Mouse (Mus musculus) heart, embryonic 10.5 days (tissue): ENCODE data around the gene Gm28047. TPM values are rescaled to one million over a fixed set of nuclear protein-coding genes. Genes with fewer than 3 reads are reported as not detected.
A peak's percentile ranks its signal among the peaks of the same experiment; 100 is the strongest.

Experiments
- DNase-seq: peaks from one replicate; pipeline ENCODE4 v3.0.0-alpha.2; 2017; ENCODE audit warnings: low spot score
- H3K27ac ChIP-seq: fragments of 300-500 bp; sonication (generic); 2 replicates; pipeline ENCODE4 v1.5.1; 2016; ENCODE audit warnings: mild to moderate bottlenecking
- H3K27me3 ChIP-seq: fragments of 300-500 bp; sonication (generic); 2 replicates; pipeline ENCODE4 v1.6.1; 2016; ENCODE audit warnings: mild to moderate bottlenecking; ENCODE audit not compliant: poor library complexity, insufficient read depth, severe bottlenecking
- H3K36me3 ChIP-seq: fragments of 300-500 bp; sonication (generic); 2 replicates; pipeline ENCODE4 v1.6.1; 2016; ENCODE audit warnings: mild to moderate bottlenecking, moderate library complexity
- H3K4me1 ChIP-seq: fragments of 300-500 bp; sonication (generic); 2 replicates; pipeline ENCODE4 v1.6.1; 2016; ENCODE audit warnings: mild to moderate bottlenecking
- H3K4me3 ChIP-seq: fragments of 300-500 bp; sonication (generic); 2 replicates; pipeline ENCODE4 v1.5.1; 2016; ENCODE audit warnings: mild to moderate bottlenecking, moderate library complexity
- H3K9me3 ChIP-seq: fragments of 300-500 bp; sonication (generic); 2 replicates; pipeline ENCODE4 v1.6.1; 2016; ENCODE audit warnings: mild to moderate bottlenecking, moderate library complexity
- WGBS: fragments of 180-500 bp; shearing (Covaris S2); methylation state at CpG from one replicate; pipeline ENCODE4 v1.1.7; 2016; 5-methylcytosine and 5-hydroxymethylcytosine counted together
- polyA plus RNA-seq: library from polyadenylated mRNA; unstranded; fragments of >200 nt; fragmentation: Nextera tagmentation; extraction: Ambion mirVana; gene quantifications from 2 replicates; pipeline ENCODE4 v1.2.1, GENCODE M21; 2016

Gm28047 gene
- polyA plus RNA-seq, 1 experiment from 2014 or later, result not detected

- Histone ChIP-seq H3K9me3 (no peaks in the 10 kb centered on the region), H3K4me1 (peaks cover 48% of the 10 kb centered on the region), H3K27me3 (no peaks in the 10 kb centered on the region), H3K36me3 (peaks cover 16% of the 10 kb centered on the region), H3K4me3 (peak within 1 kb of the TSS; percentile 81), H3K27ac (peak within 1 kb of the TSS; percentile 98)
- DNase-seq, result peak; percentile 91
- WGBS, result under 1% methylated on average over 41 of the region's 43 CpGs
Observed at GRCm38 (mm10) chr15:102516728-102517404, 108.0 kb downstream of the Gm28047 start, which contains the start of gene Map3k12. Gene Map3k12, minus strand, starts transcription at chr15:102517064.

DNA sequence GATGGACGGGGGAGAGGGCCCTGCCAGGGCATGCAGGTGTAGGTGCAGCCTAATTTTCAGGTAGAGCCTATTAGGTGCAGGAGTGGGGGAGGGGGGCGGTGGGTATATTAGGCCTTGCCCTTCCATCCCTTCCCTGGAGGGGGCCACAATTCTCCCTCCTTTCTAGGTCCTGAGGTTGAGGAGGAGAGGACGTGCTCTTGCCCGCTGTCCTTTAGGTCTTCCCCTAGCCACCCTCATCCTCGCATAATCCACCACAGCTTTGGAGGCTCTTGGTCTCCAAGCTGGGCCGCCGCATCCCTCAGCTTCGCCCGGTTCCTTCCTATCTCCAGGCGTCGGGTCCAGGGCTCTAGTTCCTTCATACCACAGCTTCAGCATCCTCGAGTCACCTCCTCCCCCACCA is 108.6 kb downstream of the Gm28047 start:
- peak; percentile 77 for DNase-seq
- Histone ChIP-seq H3K9me3 (no peaks in the 10 kb centered on the region), H3K36me3 (peaks cover 11% of the 10 kb centered on the region), H3K4me3 (peak overlapping the region; percentile 81), H3K27ac (peak overlapping the region; percentile 88), H3K27me3 (no peaks in the 10 kb centered on the region), H3K4me1 (peaks cover 54% of the 10 kb centered on the region)
- under 1% methylated on average over 12 of the region's 12 CpGs for WGBS

GRCm38 (mm10) chr15:102515791-102516190 is 109.1 kb downstream of the Gm28047 start:
- H3K27me3 ChIP-seq, result no peaks in the 10 kb centered on the region
- peaks cover 58% of the 10 kb centered on the region for H3K4me1 ChIP-seq
- H3K36me3 ChIP-seq, result peaks cover 6% of the 10 kb centered on the region; the same call in 1 of the 2 replicates
- H3K27ac ChIP-seq, result peak overlapping the region; percentile 88
- WGBS, result 51% methylated on average over 4 of the region's 4 CpGs
- DNase-seq, result peak; percentile 56
- H3K9me3 ChIP-seq, result no peaks in the 10 kb centered on the region
- H3K4me3 ChIP-seq, result peak overlapping the region; percentile 81

GRCm38 (mm10) chr15:102515261-102515660 is 109.6 kb downstream of the Gm28047 start:
- 0 out of 2 replicates have a peak overlapping the region, but pooled peaks have one; percentile 88 for H3K27ac ChIP-seq
- 0 out of 2 replicates have a peak overlapping the region, but pooled peaks have one; percentile 81 for H3K4me3 ChIP-seq

DNA sequence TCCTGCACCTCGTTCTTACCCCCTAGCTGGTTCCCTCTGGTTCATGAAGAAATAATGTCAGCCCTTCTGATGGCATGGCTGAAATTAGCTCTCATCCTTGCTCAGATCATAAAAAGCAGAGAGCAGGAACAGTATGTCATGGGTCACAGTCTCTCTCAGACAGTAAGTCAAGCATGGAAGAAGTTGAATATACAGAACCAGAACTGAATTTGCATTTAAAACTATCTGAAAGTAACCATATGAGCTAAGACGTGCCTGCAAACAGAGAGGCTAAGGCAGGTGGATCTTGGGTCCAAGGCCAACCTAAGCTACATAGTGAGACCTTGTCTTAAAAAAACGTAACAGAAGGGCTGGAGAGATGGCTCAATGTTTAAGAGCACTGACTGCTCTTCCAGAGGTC is 111.9 kb downstream of the Gm28047 start:
- H3K27ac ChIP-seq, result no peak overlapping the region
- peak; percentile 17 for DNase-seq
- no peaks in the 10 kb centered on the region for H3K36me3 ChIP-seq

More at GRCm38 (mm10) chr15:102515261-102515660, 109.6 kb downstream of the Gm28047 start:
- no peaks in the 10 kb centered on the region for H3K27me3 ChIP-seq
- DNase-seq, result peak; percentile 9
- H3K9me3 ChIP-seq, result no peaks in the 10 kb centered on the region
- WGBS, result 75% methylated on average over 2 of the region's 2 CpGs
- H3K36me3 ChIP-seq, result 0 out of 2 replicates have a peak, but pooled peaks cover under 1% of the 10 kb centered on the region
- peaks cover 54% of the 10 kb centered on the region for H3K4me1 ChIP-seq

DNA sequence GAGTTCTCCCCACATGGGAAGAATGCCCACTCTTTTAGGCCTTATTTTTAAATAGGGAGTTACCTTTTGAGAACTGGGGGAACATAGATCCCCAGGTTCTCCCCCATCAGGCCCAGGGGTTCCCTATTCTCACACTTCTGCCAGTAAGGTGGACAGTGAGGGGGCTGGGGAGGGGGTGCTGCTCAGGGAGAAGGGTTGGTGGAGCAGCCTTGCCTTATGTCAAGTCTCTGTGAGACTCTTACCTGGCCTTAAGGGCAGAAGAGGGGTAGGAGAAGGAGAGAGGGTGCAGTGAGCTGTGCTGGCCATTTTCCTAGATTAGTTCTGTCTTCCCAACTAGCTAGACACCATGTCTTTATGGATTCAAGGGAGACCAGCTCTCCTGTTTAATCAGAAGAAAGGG is 112.4 kb downstream of the Gm28047 start:
- Histone ChIP-seq H3K27ac (no peak overlapping the region), H3K4me3 (no peak overlapping the region), H3K27me3 (no peaks in the 10 kb centered on the region), H3K9me3 (no peaks in the 10 kb centered on the region), H3K4me1 (peaks cover 52% of the 10 kb centered on the region), H3K36me3 (peaks cover under 1% of the 10 kb centered on the region; the same call in 1 of the 2 replicates)
- DNase-seq, result peak; percentile 74

More for the DNA sequence above, 111.9 kb downstream of the Gm28047 start:
- 82% methylated on average over 3 of the region's 3 CpGs for WGBS
- Histone ChIP-seq H3K4me1 (peaks cover 52% of the 10 kb centered on the region), H3K27me3 (no peaks in the 10 kb centered on the region), H3K9me3 (no peaks in the 10 kb centered on the region), H3K4me3 (no peak overlapping the region)

DNA sequence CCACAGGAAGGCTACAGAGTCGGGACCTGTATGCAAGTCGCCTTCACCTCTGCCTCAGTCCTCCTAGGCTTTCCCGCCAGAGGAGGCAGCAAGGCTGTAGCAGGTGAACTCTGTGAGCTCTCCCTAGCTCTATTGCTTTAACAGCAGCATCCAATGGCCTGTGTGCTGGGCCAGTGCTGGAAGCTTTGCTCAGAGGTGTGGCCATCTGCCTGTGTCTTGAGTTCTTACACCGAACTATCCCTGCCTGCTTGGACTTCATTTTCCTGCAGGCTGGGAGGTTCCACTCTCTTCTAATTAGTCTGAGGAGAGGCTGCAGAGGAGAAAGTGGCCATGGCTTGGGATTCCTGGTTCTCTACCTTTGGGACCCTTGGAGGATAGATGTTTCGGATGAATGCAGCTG is 112.9 kb downstream of the Gm28047 start:
- WGBS, result 36% methylated on average over 5 of the region's 5 CpGs

DNA sequence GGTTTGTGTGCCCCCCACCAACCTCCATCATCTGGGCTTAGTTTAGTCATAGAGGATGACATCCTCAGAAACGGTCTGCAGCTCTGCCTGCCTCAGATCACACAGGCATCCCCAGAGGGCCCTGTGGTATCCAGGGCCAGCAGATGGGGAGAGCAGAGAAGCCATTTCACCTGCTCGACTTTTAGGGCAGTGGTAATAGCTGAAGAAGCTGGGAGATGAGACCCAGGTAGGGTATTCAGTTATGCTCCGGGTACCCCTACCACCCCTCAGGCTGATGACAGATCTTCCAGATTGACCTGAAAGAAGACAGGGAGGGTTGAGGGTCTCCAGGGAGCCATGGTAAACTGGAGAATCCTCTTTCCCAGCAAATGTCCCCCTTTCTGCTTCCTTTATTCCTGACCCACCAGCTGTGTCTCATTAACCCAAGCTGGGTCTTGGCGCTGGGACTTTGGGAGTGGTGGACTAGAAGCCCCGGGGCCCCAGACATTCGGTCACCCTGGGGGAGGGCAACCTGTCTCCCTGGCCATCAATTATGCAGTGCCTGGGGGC is 113.5 kb downstream of the Gm28047 start:
- H3K4me3 ChIP-seq, result peak overlapping the region; percentile 78
- no peaks in the 10 kb centered on the region for H3K27me3 ChIP-seq
- H3K36me3 ChIP-seq, result peaks cover 6% of the 10 kb centered on the region; the same call in 1 of the 2 replicates
- H3K4me1 ChIP-seq, result peaks cover 44% of the 10 kb centered on the region
- peak; percentile 75 for DNase-seq
- H3K9me3 ChIP-seq, result no peaks in the 10 kb centered on the region
- peak overlapping the region; percentile 88; the same call in 1 of the 2 replicates for H3K27ac ChIP-seq
- 22% methylated on average over 6 of the region's 6 CpGs for WGBS

More for the DNA sequence above, 112.9 kb downstream of the Gm28047 start:
- Histone ChIP-seq H3K4me1 (peaks cover 50% of the 10 kb centered on the region), H3K4me3 (peak overlapping the region; percentile 78; the same call in 1 of the 2 replicates), H3K9me3 (no peaks in the 10 kb centered on the region), H3K36me3 (peaks cover 3% of the 10 kb centered on the region; the same call in 1 of the 2 replicates), H3K27ac (peak overlapping the region; percentile 62; the same call in 1 of the 2 replicates), H3K27me3 (no peaks in the 10 kb centered on the region)
- DNase-seq, result peak; percentile 70

GRCm38 (mm10) chr15:102510590-102511284 is 114.1 kb downstream of the Gm28047 start:
- H3K27ac ChIP-seq, result peak overlapping the region; percentile 88
- DNase-seq, result peak; percentile 97
- 2% methylated on average over 34 of the region's 34 CpGs for WGBS
- H3K9me3 ChIP-seq, result no peaks in the 10 kb centered on the region
- H3K27me3 ChIP-seq, result no peaks in the 10 kb centered on the region
- H3K4me1 ChIP-seq, result peaks cover 38% of the 10 kb centered on the region
- peaks cover 6% of the 10 kb centered on the region; the same call in 1 of the 2 replicates for H3K36me3 ChIP-seq
- H3K4me3 ChIP-seq, result peak overlapping the region; percentile 78

- Histone ChIP-seq H3K9me3 (no peaks in the 10 kb centered on the region), H3K36me3 (peaks cover 13% of the 10 kb centered on the region; the same call in 1 of the 2 replicates), H3K4me3 (peak overlapping the region; percentile 78), H3K27me3 (no peaks in the 10 kb centered on the region), H3K4me1 (peaks cover 38% of the 10 kb centered on the region), H3K27ac (peak overlapping the region; percentile 88)
- DNase-seq, result no peak
- WGBS, result 6% methylated on average over 9 of the region's 9 CpGs
Observed at GRCm38 (mm10) chr15:102510110-102510509, 114.8 kb downstream of the Gm28047 start.

- Histone ChIP-seq H3K27ac (no peak overlapping the region), H3K4me1 (peaks cover 38% of the 10 kb centered on the region), H3K27me3 (no peaks in the 10 kb centered on the region), H3K4me3 (no peak overlapping the region), H3K9me3 (no peaks in the 10 kb centered on the region), H3K36me3 (peaks cover 30% of the 10 kb centered on the region)
- WGBS, result 83% methylated on average over 3 of the region's 3 CpGs
- peak; percentile 54 for DNase-seq
Observed at GRCm38 (mm10) chr15:102508336-102508735, 116.5 kb downstream of the Gm28047 start.

DNA sequence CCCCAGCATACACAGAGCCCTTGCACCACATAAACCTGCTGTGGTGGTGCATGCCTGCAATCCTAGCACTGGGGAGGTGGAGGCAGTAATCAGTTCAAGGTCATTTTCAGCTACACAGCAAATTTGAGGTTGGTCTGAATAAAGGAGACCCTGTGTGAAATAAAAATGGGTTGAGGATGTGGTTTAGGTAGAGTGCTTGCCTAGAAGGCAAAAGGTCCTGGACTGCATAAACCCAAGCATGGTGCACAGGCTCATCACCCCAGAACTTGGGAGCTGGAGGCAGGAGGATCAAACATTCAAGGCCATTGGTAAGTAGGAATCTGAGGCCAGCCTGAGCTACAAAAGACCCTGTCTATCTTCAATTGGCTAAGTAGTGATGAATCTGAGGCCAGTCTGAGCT is 117.3 kb downstream of the Gm28047 start:
- Histone ChIP-seq H3K9me3 (no peaks in the 10 kb centered on the region), H3K4me1 (peaks cover 34% of the 10 kb centered on the region), H3K4me3 (no peak overlapping the region), H3K27ac (no peak overlapping the region), H3K36me3 (peaks cover 38% of the 10 kb centered on the region), H3K27me3 (no peaks in the 10 kb centered on the region)
- DNase-seq, result peak; percentile 66
